Mouse (Mus musculus) liver, embryonic 12.5 days (tissue): Measurements from ENCODE around the gene Dnah9. TPM values are rescaled to one million over a fixed set of nuclear protein-coding genes. Genes with fewer than 3 reads are reported as not detected.

Source experiments
- ATAC-seq: fragments of 200-750 bp; cut with Nextera tagmentation; 2 replicates; pipeline ENCODE4 v1.8.0; 2017; ENCODE audit warnings: moderate number of reproducible peaks, mild to moderate bottlenecking, moderate library complexity
- H3K27ac ChIP-seq: fragments of 300-500 bp; sonication (generic); 2 replicates; pipeline ENCODE4 v1.5.1; 2016; ENCODE audit warnings: mild to moderate bottlenecking
- H3K27me3 ChIP-seq: fragments of 300-500 bp; sonication (generic); replicated peaks from 2 replicates; pipeline ENCODE4 v1.6.1; 2016; ENCODE audit warnings: mild to moderate bottlenecking, moderate library complexity
- H3K36me3 ChIP-seq: fragments of 300-500 bp; sonication (generic); 2 replicates; pipeline ENCODE4 v1.6.1; 2016; ENCODE audit warnings: mild to moderate bottlenecking, moderate library complexity
- H3K4me1 ChIP-seq: fragments of 300-500 bp; sonication (generic); 2 replicates; pipeline ENCODE4 v1.6.1; 2016
- H3K4me2 ChIP-seq: fragments of 300-500 bp; sonication (generic); 2 replicates; pipeline ENCODE4 v1.6.1; 2016; ENCODE audit warnings: mild to moderate bottlenecking, moderate library complexity
- H3K4me3 ChIP-seq: fragments of 300-500 bp; sonication (generic); 2 replicates; pipeline ENCODE4 v1.5.1; 2016; ENCODE audit warnings: mild to moderate bottlenecking, moderate library complexity
- H3K9ac ChIP-seq: fragments of 300-500 bp; sonication (generic); 2 replicates; pipeline ENCODE4 v1.6.1; 2016; ENCODE audit warnings: mild to moderate bottlenecking, moderate library complexity
- H3K9me3 ChIP-seq: fragments of 300-500 bp; sonication (generic); replicated peaks from 2 replicates; pipeline ENCODE4 v1.6.1; 2016; ENCODE audit warnings: mild to moderate bottlenecking, moderate library complexity
- WGBS: fragments of 180-500 bp; shearing (Covaris S2); methylation state at CpG from one replicate; pipeline ENCODE4 v1.1.7; 2016; ENCODE audit not compliant: insufficient replicate concordance; 5-methylcytosine and 5-hydroxymethylcytosine counted together
- polyA plus RNA-seq: library from polyadenylated mRNA; unstranded; fragments of >200 nt; fragmentation: Nextera tagmentation; extraction: Ambion mirVana; gene quantifications from 2 replicates; pipeline ENCODE4 v1.2.1, GENCODE M21; 2016

The Dnah9 gene
- polyA plus RNA-seq, 1 experiment from 2014 or later, result not detected

DNA sequence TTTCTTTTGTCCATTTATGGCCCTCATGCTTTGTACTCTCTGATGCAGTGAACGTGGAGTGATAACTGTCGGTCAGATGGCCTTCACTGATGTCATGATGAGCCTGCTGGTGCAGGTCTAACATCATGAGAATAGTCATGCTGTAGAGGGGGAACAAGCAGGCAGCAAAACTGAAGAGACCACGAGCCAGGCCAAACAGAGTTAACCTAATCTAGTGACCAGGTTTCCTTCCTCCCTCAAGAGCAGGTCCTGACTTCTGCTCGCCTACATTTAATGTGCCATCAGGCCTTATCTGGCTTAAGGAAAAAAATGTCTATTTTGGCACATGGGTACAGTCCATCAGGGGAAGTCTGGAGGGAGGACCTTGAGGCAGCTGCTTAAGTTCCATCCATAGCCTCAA, 259.2 kb downstream of the Dnah9 start:
- H3K4me1 ChIP-seq, result no peaks in the 10 kb centered on the region
- H3K9ac ChIP-seq, result no peak overlapping the region
- no peak for ATAC-seq
- no peaks in the 10 kb centered on the region for H3K36me3 ChIP-seq
- H3K27me3 ChIP-seq, result no peaks in the 10 kb centered on the region
- whole genome bisulfite sequencing, result 39% methylated on average over 4 of the region's 4 CpGs
- no peak overlapping the region for H3K4me2 ChIP-seq
- no peak overlapping the region for H3K27ac ChIP-seq
- H3K9me3 ChIP-seq, result no peaks in the 10 kb centered on the region
- no peak overlapping the region for H3K4me3 ChIP-seq

DNA sequence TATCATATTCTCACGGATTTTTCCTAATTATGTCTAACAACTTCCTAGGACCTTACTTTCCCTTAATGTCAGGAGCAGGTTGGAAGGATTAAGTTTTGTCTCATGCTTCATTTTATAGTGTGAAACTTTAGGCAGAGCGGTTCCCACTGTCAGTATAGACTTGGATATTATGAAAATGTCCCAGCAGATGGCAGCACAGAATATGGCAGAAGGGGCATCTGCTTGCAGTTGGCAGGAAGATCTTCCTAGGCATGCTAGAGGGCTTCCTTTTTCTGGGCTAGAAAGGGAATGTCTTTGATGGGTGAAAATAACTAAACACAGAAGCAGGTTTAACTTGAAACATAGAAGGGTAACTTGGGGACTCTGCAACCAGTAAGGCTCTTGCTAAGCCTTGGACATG, 262.9 kb downstream of the Dnah9 start:
- ATAC-seq, result no peak
- H3K36me3 ChIP-seq, result no peaks in the 10 kb centered on the region
- H3K4me2 ChIP-seq, result no peak overlapping the region
- H3K4me1 ChIP-seq, result no peaks in the 10 kb centered on the region
- no peaks in the 10 kb centered on the region for H3K9me3 ChIP-seq
- WGBS, result 47% methylated on average over 2 of the region's 2 CpGs
- no peaks in the 10 kb centered on the region for H3K27me3 ChIP-seq
- no peak overlapping the region for H3K9ac ChIP-seq
- no peak overlapping the region for H3K27ac ChIP-seq
- no peak overlapping the region for H3K4me3 ChIP-seq

DNA sequence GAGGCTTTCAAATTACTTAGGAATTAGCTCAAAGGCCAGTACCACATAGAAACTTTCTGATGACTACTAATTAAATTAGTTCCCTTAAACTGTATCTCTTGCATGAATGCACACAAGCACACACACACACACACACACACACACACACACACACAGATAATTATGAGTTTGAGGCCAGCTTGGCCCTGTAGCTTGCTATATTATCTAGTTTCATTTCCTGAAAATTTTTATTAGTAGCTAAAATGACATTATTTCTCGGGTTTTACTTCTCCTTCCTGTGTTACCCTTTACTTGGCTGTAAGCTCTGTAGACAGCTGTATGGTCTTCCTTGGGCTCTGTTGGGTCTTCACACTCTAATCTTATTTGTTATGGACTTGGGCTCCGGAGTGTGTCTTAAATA, 264.4 kb downstream of the Dnah9 start:
- no peaks in the 10 kb centered on the region for H3K27me3 ChIP-seq
- H3K27ac ChIP-seq, result no peak overlapping the region
- no peak overlapping the region for H3K4me2 ChIP-seq
- no peaks in the 10 kb centered on the region for H3K36me3 ChIP-seq
- no peaks in the 10 kb centered on the region for H3K9me3 ChIP-seq
- H3K4me1 ChIP-seq, result no peaks in the 10 kb centered on the region
- ATAC-seq, result no peak
- 47% methylated on average over 2 of the region's 2 CpGs for WGBS
- no peak overlapping the region for H3K4me3 ChIP-seq
- no peak overlapping the region for H3K9ac ChIP-seq

DNA sequence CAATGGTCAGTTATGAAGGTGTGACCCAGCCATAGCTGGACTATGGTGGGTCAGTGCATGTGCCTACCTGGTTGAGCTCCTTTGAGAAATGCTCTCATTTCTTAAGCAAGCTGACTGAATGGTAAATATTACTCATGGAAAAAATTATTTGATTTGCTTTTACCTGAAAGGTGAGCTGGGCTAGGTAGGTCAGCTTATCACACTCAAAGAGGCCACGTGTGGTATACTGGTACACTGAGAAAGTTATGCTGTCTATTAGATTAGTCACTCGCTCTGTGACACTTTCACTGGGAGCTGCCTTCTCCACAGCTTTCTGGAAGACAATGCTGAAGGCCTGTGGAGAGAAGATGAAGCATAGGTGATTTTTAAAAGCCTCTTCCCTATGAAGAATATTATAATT, 286.9 kb downstream of the Dnah9 start:
- Histone ChIP-seq H3K9ac (no peak overlapping the region), H3K27ac (no peak overlapping the region), H3K9me3 (no peaks in the 10 kb centered on the region), H3K4me3 (no peak overlapping the region), H3K4me1 (no peaks in the 10 kb centered on the region), H3K36me3 (no peaks in the 10 kb centered on the region), H3K27me3 (no peaks in the 10 kb centered on the region), H3K4me2 (no peak overlapping the region)
- ATAC-seq, result no peak
- 60% methylated on average over 2 of the region's 2 CpGs for WGBS

DNA sequence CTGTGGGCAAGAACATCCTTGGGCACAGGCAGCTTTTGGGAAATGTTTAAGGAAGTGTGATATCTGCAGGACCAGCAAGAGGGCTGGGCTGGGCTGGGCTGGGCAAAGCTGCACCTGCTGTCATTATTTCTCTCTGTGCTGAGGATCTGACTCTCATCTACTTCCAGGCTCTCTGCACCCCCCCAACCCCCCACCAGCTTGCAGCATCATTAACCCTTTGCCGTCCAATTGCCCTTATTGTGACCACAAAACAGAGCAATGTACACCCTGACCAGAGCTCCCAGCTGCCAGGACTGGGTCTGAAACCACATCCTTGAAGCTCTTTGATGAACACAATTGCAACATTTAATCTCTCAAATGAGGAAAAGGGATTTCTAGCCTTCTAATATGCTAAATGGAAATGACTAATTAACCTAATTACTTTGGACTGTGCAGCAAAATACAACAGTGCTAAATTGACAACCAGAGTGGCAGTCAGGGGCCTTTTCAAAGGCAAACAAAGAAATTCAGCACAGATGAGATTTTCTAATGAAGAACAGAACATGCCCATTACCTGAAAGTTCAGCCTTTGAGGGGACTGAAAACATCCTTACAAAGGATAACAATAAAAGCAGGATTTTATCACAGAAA, 291.1 kb downstream of the Dnah9 start:
- Histone ChIP-seq H3K9me3 (no peaks in the 10 kb centered on the region), H3K36me3 (no peaks in the 10 kb centered on the region), H3K9ac (no peak overlapping the region), H3K27me3 (no peaks in the 10 kb centered on the region), H3K4me1 (no peaks in the 10 kb centered on the region), H3K27ac (no peak overlapping the region), H3K4me2 (no peak overlapping the region), H3K4me3 (no peak overlapping the region)
- ATAC-seq, result no peak
- 37% methylated on average over 1 of the region's 1 CpGs for WGBS

DNA sequence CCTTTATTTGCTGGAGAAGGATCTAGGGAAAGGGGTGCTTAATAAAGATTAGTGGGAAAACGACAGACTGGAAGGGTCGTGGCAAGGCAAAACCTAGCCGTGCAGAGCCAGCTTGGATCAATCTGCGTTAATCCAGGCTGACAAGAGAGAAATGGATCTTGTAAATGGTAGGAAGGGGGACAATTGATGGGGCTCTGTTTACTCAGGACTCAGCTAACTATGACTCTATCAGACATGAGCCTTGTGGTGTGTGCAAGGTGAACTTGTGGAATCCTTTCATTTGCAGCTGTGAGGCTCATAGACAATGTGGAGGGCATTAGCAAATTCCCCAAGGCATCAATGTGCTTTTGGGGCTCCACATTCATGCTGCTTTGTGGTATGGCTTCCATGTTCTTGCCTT, 306.9 kb downstream of the Dnah9 start:
- 49% methylated on average over 4 of the region's 4 CpGs for WGBS
- Histone ChIP-seq H3K36me3 (no peaks in the 10 kb centered on the region), H3K27me3 (no peaks in the 10 kb centered on the region), H3K4me3 (no peak overlapping the region), H3K4me1 (no peaks in the 10 kb centered on the region), H3K9ac (no peak overlapping the region), H3K27ac (no peak overlapping the region), H3K4me2 (no peak overlapping the region), H3K9me3 (no peaks in the 10 kb centered on the region)
- ATAC-seq, result no peak

DNA sequence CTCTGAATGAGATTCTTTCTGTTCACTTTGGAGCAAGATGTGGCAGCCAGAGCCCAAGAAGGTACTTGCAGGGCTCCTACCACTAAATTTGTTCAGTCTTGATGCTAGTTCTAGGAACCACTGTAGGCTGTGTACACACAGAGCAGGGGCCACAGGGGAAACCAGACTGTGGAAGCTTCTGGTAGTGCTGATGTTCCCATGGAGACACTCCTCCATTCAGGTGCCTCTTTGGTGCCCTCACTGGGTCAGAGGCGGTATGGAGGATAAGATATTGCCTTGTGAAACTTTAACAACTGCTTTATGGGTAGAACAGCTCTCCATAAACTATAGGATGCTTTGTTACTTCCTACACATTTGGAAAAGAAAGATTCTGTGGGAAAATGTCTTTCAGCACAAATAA, 316.3 kb downstream of the Dnah9 start:
- no peak for ATAC-seq

DNA sequence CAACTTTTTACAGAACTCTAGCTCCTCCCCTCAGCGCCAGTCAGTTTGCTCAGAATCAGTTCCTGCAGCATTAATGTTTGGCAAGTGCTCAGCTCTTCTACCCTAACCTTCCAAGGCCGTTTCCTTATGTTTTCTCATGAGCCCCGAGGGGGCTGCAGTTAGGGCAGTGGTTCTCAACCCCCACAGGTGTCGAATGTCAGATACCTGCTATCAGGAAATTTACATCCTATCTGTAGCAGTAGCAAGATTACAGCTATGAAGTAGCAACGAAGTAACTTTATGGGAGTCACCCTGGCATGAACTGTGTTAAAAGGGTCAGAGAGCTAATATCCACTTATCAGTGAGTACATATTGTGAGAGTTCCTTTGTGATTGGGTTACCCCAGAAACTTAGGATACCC, 321.9 kb downstream of the Dnah9 start:
- ATAC-seq, result no peak
- Histone ChIP-seq H3K4me3 (no peak overlapping the region), H3K9me3 (no peaks in the 10 kb centered on the region), H3K9ac (no peak overlapping the region), H3K4me2 (no peak overlapping the region), H3K4me1 (no peaks in the 10 kb centered on the region), H3K27me3 (no peaks in the 10 kb centered on the region), H3K27ac (no peak overlapping the region), H3K36me3 (no peaks in the 10 kb centered on the region)
- WGBS, result 48% methylated on average over 5 of the region's 5 CpGs

More for the DNA sequence above, 316.3 kb downstream of the Dnah9 start:
- Histone ChIP-seq H3K4me2 (no peak overlapping the region), H3K4me3 (no peak overlapping the region), H3K9me3 (no peaks in the 10 kb centered on the region), H3K27me3 (no peaks in the 10 kb centered on the region), H3K9ac (no peak overlapping the region), H3K4me1 (no peaks in the 10 kb centered on the region), H3K27ac (no peak overlapping the region), H3K36me3 (no peaks in the 10 kb centered on the region)
- WGBS, result 17% methylated on average over 1 of the region's 1 CpGs

DNA sequence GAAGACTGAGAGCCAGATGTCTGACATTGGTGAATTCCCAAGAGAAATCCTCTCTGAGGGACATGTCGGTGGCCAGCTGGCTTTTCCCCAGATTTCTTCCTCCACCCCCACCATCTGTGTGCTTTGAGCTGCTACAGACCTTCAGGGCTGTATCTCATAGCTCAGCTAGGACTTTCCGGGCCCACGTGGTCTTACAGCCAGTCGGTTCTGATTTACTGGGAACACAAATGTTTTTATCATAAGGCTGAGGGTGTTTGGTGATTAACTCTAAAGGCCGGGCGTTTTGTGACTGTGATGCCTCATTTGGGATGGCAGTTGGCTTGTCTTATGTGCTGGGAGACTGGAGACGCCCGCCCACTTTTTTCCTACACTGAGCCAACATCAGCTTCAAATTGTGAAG, 329.4 kb downstream of the Dnah9 start:
- Histone ChIP-seq H3K9ac (no peak overlapping the region), H3K9me3 (no peaks in the 10 kb centered on the region), H3K27me3 (no peaks in the 10 kb centered on the region), H3K4me2 (no peak overlapping the region), H3K27ac (no peak overlapping the region), H3K4me1 (no peaks in the 10 kb centered on the region), H3K36me3 (no peaks in the 10 kb centered on the region), H3K4me3 (no peak overlapping the region)
- ATAC-seq, result no peak
- WGBS, result 63% methylated on average over 8 of the region's 8 CpGs

DNA sequence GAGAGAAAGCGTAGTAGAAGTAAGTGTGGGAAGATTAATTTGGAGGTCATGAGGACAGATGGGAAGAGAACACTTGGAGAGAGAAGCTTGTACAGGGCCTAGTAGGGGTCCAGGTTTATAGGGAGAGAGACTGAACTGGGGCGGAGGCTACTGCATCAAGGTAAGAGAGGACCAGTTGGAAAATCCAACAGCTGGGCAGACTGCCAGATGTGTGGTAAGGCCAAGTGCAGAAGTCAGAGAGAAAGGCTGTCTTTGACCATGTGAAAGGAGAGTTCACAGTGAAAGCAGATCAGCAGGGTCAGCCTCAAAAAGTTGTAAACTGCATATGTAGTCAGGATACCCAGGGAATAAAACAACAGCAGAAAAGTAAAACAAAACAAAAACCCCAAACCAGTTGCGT, 343.8 kb downstream of the Dnah9 start:
- Histone ChIP-seq H3K9ac (no peak overlapping the region), H3K36me3 (peaks cover 78% of the 10 kb centered on the region)
- ATAC-seq, result no peak

DNA sequence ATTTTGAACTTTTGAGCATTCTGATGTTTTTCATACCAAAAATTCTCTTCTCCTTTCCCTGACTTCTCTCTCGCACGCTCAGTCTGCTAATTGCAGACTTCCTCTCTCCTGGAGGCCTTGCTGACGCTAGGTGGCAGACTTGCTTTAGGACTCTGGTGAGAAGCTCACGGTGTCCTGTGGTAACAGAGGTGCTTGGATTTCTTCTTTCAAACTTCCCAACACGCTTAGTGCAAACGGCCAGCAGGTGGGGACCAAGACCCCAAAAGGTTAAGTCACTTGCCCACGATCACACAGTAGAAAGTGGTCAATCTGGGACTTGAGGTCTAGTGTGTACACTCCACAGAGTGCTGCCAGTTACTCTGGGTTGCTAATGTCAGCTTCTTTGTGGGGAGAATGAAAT, 347.5 kb downstream of the Dnah9 start:
- 25% methylated on average over 7 of the region's 7 CpGs for WGBS
- no peak overlapping the region for H3K27ac ChIP-seq
- peaks cover 78% of the 10 kb centered on the region for H3K36me3 ChIP-seq
- H3K9me3 ChIP-seq, result no peaks in the 10 kb centered on the region
- no peaks in the 10 kb centered on the region for H3K27me3 ChIP-seq
- no peak overlapping the region for H3K9ac ChIP-seq
- ATAC-seq, result no peak
- H3K4me2 ChIP-seq, result no peak overlapping the region
- no peak overlapping the region for H3K4me3 ChIP-seq
- no peaks in the 10 kb centered on the region for H3K4me1 ChIP-seq

More for the DNA sequence above, 343.8 kb downstream of the Dnah9 start:
- Histone ChIP-seq H3K27ac (no peak overlapping the region), H3K4me3 (no peak overlapping the region), H3K27me3 (no peaks in the 10 kb centered on the region), H3K4me2 (no peak overlapping the region), H3K4me1 (no peaks in the 10 kb centered on the region), H3K9me3 (no peaks in the 10 kb centered on the region)
- WGBS, result 86% methylated on average over 3 of the region's 3 CpGs

DNA sequence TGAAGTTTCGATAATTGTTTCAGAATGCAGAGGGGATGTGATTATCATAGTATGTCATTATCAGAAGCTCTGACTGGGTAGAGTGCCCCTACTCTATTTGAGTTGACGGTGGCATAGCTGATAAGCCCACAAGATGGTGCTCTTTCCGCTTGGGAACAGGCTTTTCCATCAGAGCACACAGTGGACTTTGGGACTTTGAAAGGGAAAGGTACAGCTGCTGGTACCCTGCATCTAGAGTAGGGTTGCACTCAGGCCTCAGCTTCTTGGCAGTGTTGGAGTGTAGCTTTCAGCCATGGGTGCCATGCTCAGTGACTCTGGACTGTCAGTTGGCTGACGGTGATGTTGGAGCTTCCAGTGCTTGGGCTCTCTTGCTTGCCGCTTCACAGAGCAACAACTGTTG, 348.1 kb downstream of the Dnah9 start:
- ATAC-seq, result no peak
- 75% methylated on average over 5 of the region's 5 CpGs for WGBS

DNA sequence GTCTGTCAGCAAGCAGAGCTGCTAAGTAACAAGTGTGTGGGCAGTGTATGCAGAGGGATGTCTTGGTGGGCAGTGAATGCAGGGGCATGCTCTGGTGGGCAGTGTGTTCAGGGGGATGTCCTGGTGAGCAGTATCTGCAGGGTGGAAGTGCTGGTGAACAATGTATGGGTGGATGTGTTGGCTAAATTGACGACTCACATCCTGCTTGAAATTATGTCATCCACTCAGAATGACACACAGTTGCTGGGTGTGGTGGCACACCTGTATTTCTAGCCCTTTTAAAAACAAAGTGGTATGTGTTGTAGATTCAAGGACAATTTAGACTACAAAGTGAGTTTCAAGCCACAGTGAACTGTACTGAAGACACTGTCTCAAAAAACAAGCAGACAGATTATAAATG, 350.2 kb downstream of the Dnah9 start:
- ATAC-seq, result no peak
- no peaks in the 10 kb centered on the region for H3K27me3 ChIP-seq
- no peaks in the 10 kb centered on the region for H3K4me1 ChIP-seq
- H3K4me2 ChIP-seq, result no peak overlapping the region
- peaks cover 78% of the 10 kb centered on the region for H3K36me3 ChIP-seq
- H3K27ac ChIP-seq, result no peak overlapping the region
- 64% methylated on average over 1 of the region's 1 CpGs for WGBS
- no peaks in the 10 kb centered on the region for H3K9me3 ChIP-seq
- H3K9ac ChIP-seq, result no peak overlapping the region
- no peak overlapping the region for H3K4me3 ChIP-seq

More for the DNA sequence above, 348.1 kb downstream of the Dnah9 start:
- peaks cover 79% of the 10 kb centered on the region for H3K36me3 ChIP-seq
- no peak overlapping the region for H3K9ac ChIP-seq
- no peaks in the 10 kb centered on the region for H3K4me1 ChIP-seq
- no peak overlapping the region for H3K4me3 ChIP-seq
- H3K27ac ChIP-seq, result no peak overlapping the region
- no peaks in the 10 kb centered on the region for H3K9me3 ChIP-seq
- no peaks in the 10 kb centered on the region for H3K27me3 ChIP-seq
- no peak overlapping the region for H3K4me2 ChIP-seq
